15 mouse cellular contexts compared by ENCODE assay signal in genomic region chr2:32644799-32645475, GRCm38 (mm10). TPM values are rescaled to one million over a fixed set of nuclear protein-coding genes. Genes with fewer than 3 reads are reported as not detected.
DNase-seq lines count a peak whose midpoint lies in the region; ATAC-seq and TF ChIP-seq lines count a peak whose summit lies in the region.
"Had no signal": no experiment of that assay in that cellular context is flagged by ENCODE, and none has a peak within 500 bp of the region (broad histone marks: within the 10 kb centered on the region; RNA-seq: fewer than 3 reads in every experiment).

No protein-coding gene starts in this region.

- no peak for TF ChIP-seq CTCF in liver, embryonic 14.5 days (IDR thresholded peaks at IDR 0.05; ENCODE audit: low read depth)

- ATAC-seq in forebrain, embryonic 15.5 days (replicated peaks) = no peak
- no peak for ATAC-seq in hindbrain, embryonic 12.5 days (ENCODE audit: low FRiP score)
- no peak for ATAC-seq in hindbrain, embryonic 13.5 days (ENCODE audit: low FRiP score)
- peak; percentile 80 for ATAC-seq in liver, embryonic 14.5 days (ENCODE audit: insufficient read depth)
- ATAC-seq: lung, postnatal 0 days; midbrain, embryonic 15.5 days had no signal

- no peak overlapping the region for H3K4me3 ChIP-seq in forebrain, embryonic 10.5 days
- no peak overlapping the region for H3K4me3 ChIP-seq in forebrain, embryonic 15.5 days
- H3K4me3 ChIP-seq in hindbrain, embryonic 12.5 days = no peak overlapping the region
- no peak overlapping the region for H3K4me3 ChIP-seq in hindbrain, embryonic 13.5 days
- H3K4me3 ChIP-seq in liver, embryonic 14.5 days (ENCODE audit: insufficient read depth in 1 of 2, low read depth in 2 of 2, low read length in 2 of 2) = no peak overlapping the region
- H3K4me3 ChIP-seq: heart, embryonic 15.5 days; midbrain, embryonic 15.5 days; neural tube, embryonic 13.5 days had no signal

- no peak overlapping the region for H3K9ac ChIP-seq in forebrain, embryonic 15.5 days (replicated peaks)
- H3K9ac ChIP-seq in hindbrain, embryonic 12.5 days = no peak overlapping the region
- no peak overlapping the region for H3K9ac ChIP-seq in hindbrain, embryonic 13.5 days
- no peak overlapping the region; the same call in 1 of the 2 replicates for H3K9ac ChIP-seq in liver, embryonic 14.5 days (replicated peaks)
- H3K9ac ChIP-seq: midbrain, embryonic 15.5 days; neural tube, embryonic 13.5 days had no signal

- no peaks in the 10 kb centered on the region for H3K36me3 ChIP-seq in forebrain, embryonic 10.5 days (replicated peaks)
- H3K36me3 ChIP-seq in forebrain, embryonic 15.5 days = no peaks in the 10 kb centered on the region
- H3K36me3 ChIP-seq in hindbrain, embryonic 12.5 days = no peaks in the 10 kb centered on the region
- no peaks in the 10 kb centered on the region for H3K36me3 ChIP-seq in hindbrain, embryonic 13.5 days
- no peaks in the 10 kb centered on the region for H3K36me3 ChIP-seq in liver, embryonic 14.5 days (replicated peaks; ENCODE audit: control insufficient read depth, insufficient read depth, low read depth)
- H3K36me3 ChIP-seq: heart, embryonic 15.5 days; midbrain, embryonic 15.5 days; neural tube, embryonic 13.5 days had no signal

- 91% methylated on average over 8 of the region's 8 CpGs for WGBS in forebrain, embryonic 10.5 days
- 86% methylated on average over 8 of the region's 8 CpGs for WGBS in forebrain, embryonic 15.5 days
- 75% methylated on average over 8 of the region's 8 CpGs for WGBS in hindbrain, embryonic 12.5 days
- 85% methylated on average over 8 of the region's 8 CpGs for WGBS in hindbrain, embryonic 13.5 days
- WGBS in liver, embryonic 14.5 days (ENCODE audit: insufficient replicate concordance) = 32% methylated on average over 8 of the region's 8 CpGs

- DNase-seq in forebrain, embryonic 10.5 days (ENCODE audit: extremely low spot score, low spot score) = no peak
- DNase-seq in c-Kit-positive CD71-positive TER-119-negative erythroid progenitor cells, embryonic 14.5 days (ENCODE audit: low read depth) = peak; percentile 57
- DNase-seq in liver, embryonic 14.5 days (ENCODE audit: low read depth in 3 of 3, low spot score in 3 of 3) = peak in 1 of 3 experiments; percentile 31
- DNase-seq in neural tube, embryonic 10.5 days (ENCODE audit: extremely low spot score, low spot score) = no peak
- DNase-seq in gastrocnemius, postnatal 36 days = no peak
- DNase-seq: adrenal gland, adult 8-10 months; kidney, adult 11 months; layer of hippocampus, adult 9-11 months had no signal

- intact Hi-C loops in gastrocnemius, postnatal 36 days (cut with DNase I) = no loop called here

- peaks cover 20% of the 10 kb centered on the region for H3K4me1 ChIP-seq in forebrain, embryonic 10.5 days
- no peaks in the 10 kb centered on the region for H3K4me1 ChIP-seq in forebrain, embryonic 15.5 days
- H3K4me1 ChIP-seq in hindbrain, embryonic 12.5 days = peaks cover 16% of the 10 kb centered on the region
- peaks cover 13% of the 10 kb centered on the region for H3K4me1 ChIP-seq in hindbrain, embryonic 13.5 days (replicated peaks)
- peaks cover 23 to 25% of the 10 kb centered on the region in 2 experiments for H3K4me1 ChIP-seq in liver, embryonic 14.5 days (replicated peaks; ENCODE audit: control insufficient read depth in 2 of 2, insufficient read depth in 2 of 2, low read length in 1 of 2)
- H3K4me1 ChIP-seq: midbrain, embryonic 15.5 days had no signal

- H3K9me3 ChIP-seq in forebrain, embryonic 10.5 days = no peaks in the 10 kb centered on the region
- no peaks in the 10 kb centered on the region for H3K9me3 ChIP-seq in forebrain, embryonic 15.5 days
- no peaks in the 10 kb centered on the region for H3K9me3 ChIP-seq in hindbrain, embryonic 12.5 days (replicated peaks)
- H3K9me3 ChIP-seq in hindbrain, embryonic 13.5 days = no peaks in the 10 kb centered on the region
- H3K9me3 ChIP-seq in liver, embryonic 14.5 days (ENCODE audit: control insufficient read depth, low read length) = no peaks in the 10 kb centered on the region
- H3K9me3 ChIP-seq: heart, embryonic 15.5 days; midbrain, embryonic 15.5 days; neural tube, embryonic 13.5 days had no signal

- no peaks in the 10 kb centered on the region for H3K27me3 ChIP-seq in forebrain, embryonic 10.5 days (ENCODE audit: poor library complexity, severe bottlenecking)
- H3K27me3 ChIP-seq in forebrain, embryonic 15.5 days = no peaks in the 10 kb centered on the region
- H3K27me3 ChIP-seq in hindbrain, embryonic 12.5 days = no peaks in the 10 kb centered on the region
- H3K27me3 ChIP-seq in hindbrain, embryonic 13.5 days = no peaks in the 10 kb centered on the region
- H3K27me3 ChIP-seq in liver, embryonic 14.5 days (ENCODE audit: control insufficient read depth, insufficient read depth, low read length) = no peaks in the 10 kb centered on the region
- H3K27me3 ChIP-seq: heart, embryonic 15.5 days; midbrain, embryonic 15.5 days; neural tube, embryonic 13.5 days had no signal

- TF ChIP-seq EP300 in liver, embryonic 14.5 days (IDR thresholded peaks at IDR 0.05; ENCODE audit: low read depth) = no peak

- no peak overlapping the region for H3K4me2 ChIP-seq in forebrain, embryonic 15.5 days (replicated peaks)
- no peak overlapping the region for H3K4me2 ChIP-seq in hindbrain, embryonic 12.5 days (replicated peaks)
- no peak overlapping the region for H3K4me2 ChIP-seq in hindbrain, embryonic 13.5 days
- peak overlapping the region; percentile 43; the same call in 1 of the 2 replicates for H3K4me2 ChIP-seq in liver, embryonic 14.5 days (ENCODE audit: low read depth)
- H3K4me2 ChIP-seq: heart, embryonic 15.5 days; midbrain, embryonic 15.5 days; neural tube, embryonic 13.5 days had no signal

- 0 out of 2 replicates have a peak overlapping the region, but pooled peaks have one; percentile 17 for H3K27ac ChIP-seq in forebrain, embryonic 10.5 days
- H3K27ac ChIP-seq in forebrain, embryonic 15.5 days (replicated peaks) = no peak overlapping the region
- H3K27ac ChIP-seq in hindbrain, embryonic 12.5 days = peak overlapping the region; percentile 0; the same call in 1 of the 2 replicates
- no peak overlapping the region for H3K27ac ChIP-seq in hindbrain, embryonic 13.5 days
- peak overlapping the region; percentile 33 for H3K27ac ChIP-seq in liver, embryonic 14.5 days
- H3K27ac ChIP-seq: midbrain, embryonic 15.5 days had no signal

RNA-seq across cellular contexts. Expression of gene Eng, which starts 1.5 kb away (rescaled TPM):
- 24.5 and 24.7 TPM in 2 replicates for polyA plus RNA-seq in forebrain, embryonic 10.5 days (2016; fragmentation: Nextera tagmentation; extraction: Ambion mirVana)
- polyA plus RNA-seq in forebrain, embryonic 15.5 days (2015; fragmentation: Nextera tagmentation; extraction: Ambion mirVana) = 23.4 and 25.1 TPM in 2 replicates
- 31.6 and 32.1 TPM in 2 replicates for polyA plus RNA-seq in hindbrain, embryonic 12.5 days (2016; fragmentation: Nextera tagmentation; extraction: Ambion mirVana)
- 29.0 and 29.2 TPM in 2 replicates for polyA plus RNA-seq in hindbrain, embryonic 13.5 days (2015; fragmentation: Nextera tagmentation; extraction: Ambion mirVana)
- polyA plus RNA-seq in liver, embryonic 14.5 days (2012; rRNA removed) = 15.4 and 17.6 TPM in 2 replicates
- polyA plus RNA-seq in liver, embryonic 14.5 days (2014; fragmentation: Nextera tagmentation; extraction: Ambion mirVana) = 13.9 and 16.5 TPM in 2 replicates
- total RNA-seq in gastrocnemius, postnatal 36 days (2021) = 10 to 100 TPM; 23.9 to 26.7 TPM

RNA-seq across cellular contexts. Expression of gene Ak1, which starts 23.4 kb away (rescaled TPM):
- polyA plus RNA-seq in forebrain, embryonic 10.5 days (2016; fragmentation: Nextera tagmentation; extraction: Ambion mirVana) = 17.8 and 20.2 TPM in 2 replicates
- polyA plus RNA-seq in forebrain, embryonic 15.5 days (2015; fragmentation: Nextera tagmentation; extraction: Ambion mirVana) = 74.1 and 79.6 TPM in 2 replicates
- polyA plus RNA-seq in hindbrain, embryonic 12.5 days (2016; fragmentation: Nextera tagmentation; extraction: Ambion mirVana) = 40.4 and 43.2 TPM in 2 replicates
- polyA plus RNA-seq in hindbrain, embryonic 13.5 days (2015; fragmentation: Nextera tagmentation; extraction: Ambion mirVana) = 68.9 and 71.5 TPM in 2 replicates
- polyA plus RNA-seq in liver, embryonic 14.5 days (2012; rRNA removed) = 0.34 and 0.37 TPM in 2 replicates
- 0.44 and 0.59 TPM in 2 replicates for polyA plus RNA-seq in liver, embryonic 14.5 days (2014; fragmentation: Nextera tagmentation; extraction: Ambion mirVana)
- 1,000 to 10,000 TPM; 1,818 to 2,240 TPM for total RNA-seq in gastrocnemius, postnatal 36 days (2021)

RNA-seq across cellular contexts. Expression of gene St6galnac6, which starts 45.4 kb away (rescaled TPM):
- polyA plus RNA-seq in forebrain, embryonic 10.5 days (2016; fragmentation: Nextera tagmentation; extraction: Ambion mirVana) = 13.3 and 13.8 TPM in 2 replicates
- 16.6 and 19.3 TPM in 2 replicates for polyA plus RNA-seq in forebrain, embryonic 15.5 days (2015; fragmentation: Nextera tagmentation; extraction: Ambion mirVana)
- 13.5 and 14.3 TPM in 2 replicates for polyA plus RNA-seq in hindbrain, embryonic 12.5 days (2016; fragmentation: Nextera tagmentation; extraction: Ambion mirVana)
- 13.1 and 13.5 TPM in 2 replicates for polyA plus RNA-seq in hindbrain, embryonic 13.5 days (2015; fragmentation: Nextera tagmentation; extraction: Ambion mirVana)
- 9.9 and 14.3 TPM in 2 replicates for polyA plus RNA-seq in liver, embryonic 14.5 days (2012; rRNA removed)
- 3.2 and 4.4 TPM in 2 replicates for polyA plus RNA-seq in liver, embryonic 14.5 days (2014; fragmentation: Nextera tagmentation; extraction: Ambion mirVana)
- 10 to 100 TPM; 34.9 to 46.5 TPM for total RNA-seq in gastrocnemius, postnatal 36 days (2021)

RNA-seq across cellular contexts. Expression of gene St6galnac4, which starts 58.0 kb away (rescaled TPM):
- polyA plus RNA-seq in forebrain, embryonic 10.5 days (2016; fragmentation: Nextera tagmentation; extraction: Ambion mirVana) = 15.7 and 17.6 TPM in 2 replicates
- 25.9 and 26.4 TPM in 2 replicates for polyA plus RNA-seq in forebrain, embryonic 15.5 days (2015; fragmentation: Nextera tagmentation; extraction: Ambion mirVana)
- polyA plus RNA-seq in hindbrain, embryonic 12.5 days (2016; fragmentation: Nextera tagmentation; extraction: Ambion mirVana) = 21.5 and 22.9 TPM in 2 replicates
- 22.8 and 23.4 TPM in 2 replicates for polyA plus RNA-seq in hindbrain, embryonic 13.5 days (2015; fragmentation: Nextera tagmentation; extraction: Ambion mirVana)
- polyA plus RNA-seq in liver, embryonic 14.5 days (2012; rRNA removed) = 5.4 and 5.6 TPM in 2 replicates
- polyA plus RNA-seq in liver, embryonic 14.5 days (2014; fragmentation: Nextera tagmentation; extraction: Ambion mirVana) = 6.2 and 6.8 TPM in 2 replicates
- 10 to 100 TPM; 14.1 to 21.7 TPM for total RNA-seq in gastrocnemius, postnatal 36 days (2021)

RNA-seq across cellular contexts. Expression of gene Fpgs, which starts 59.0 kb away (rescaled TPM):
- polyA plus RNA-seq in forebrain, embryonic 10.5 days (2016; fragmentation: Nextera tagmentation; extraction: Ambion mirVana) = 27.4 and 29.5 TPM in 2 replicates
- 19.9 and 21.2 TPM in 2 replicates for polyA plus RNA-seq in forebrain, embryonic 15.5 days (2015; fragmentation: Nextera tagmentation; extraction: Ambion mirVana)
- polyA plus RNA-seq in hindbrain, embryonic 12.5 days (2016; fragmentation: Nextera tagmentation; extraction: Ambion mirVana) = 19.5 and 20.1 TPM in 2 replicates
- 14.5 and 16.4 TPM in 2 replicates for polyA plus RNA-seq in hindbrain, embryonic 13.5 days (2015; fragmentation: Nextera tagmentation; extraction: Ambion mirVana)
- 45.3 and 51.0 TPM in 2 replicates for polyA plus RNA-seq in liver, embryonic 14.5 days (2012; rRNA removed)
- polyA plus RNA-seq in liver, embryonic 14.5 days (2014; fragmentation: Nextera tagmentation; extraction: Ambion mirVana) = 21.6 and 25.7 TPM in 2 replicates
- total RNA-seq in gastrocnemius, postnatal 36 days (2021) = 1 to 10 TPM; 4.4 to 4.5 TPM

Comparison
In these comparisons a context has a peak if more than half of its experiments do, and no peak if none do; other contexts are left out.
1. H3K27ac ChIP-seq: peak in forebrain, embryonic 10.5 days (single experiment), hindbrain, embryonic 12.5 days (single experiment) and liver, embryonic 14.5 days (single experiment); none in forebrain, embryonic 15.5 days (single experiment) and hindbrain, embryonic 13.5 days (single experiment).
2. RNA of gene Ak1, which starts 23.4 kb away (polyA plus RNA-seq): 74.1 to 79.6 TPM in forebrain, embryonic 15.5 days, 68.9 to 71.5 TPM in hindbrain, embryonic 13.5 days, 40.4 to 43.2 TPM in hindbrain, embryonic 12.5 days and 17.8 to 20.2 TPM in forebrain, embryonic 10.5 days; 0.34 to 0.59 TPM in liver, embryonic 14.5 days; every median in the first group is over 10 times any median in the second.